Mouse (Mus musculus) bone marrow, adult 2 months (tissue): ENCODE measurements around the gene Cblb. TPM values are rescaled to one million over a fixed set of nuclear protein-coding genes. Genes with fewer than 3 reads are reported as not detected.

Experiments used
- H3K27ac ChIP-seq: fragments of 200-500 bp; 2 replicates; pipeline ENCODE4 v1.5.1; 2012; ENCODE audit warnings: low read depth, mild to moderate bottlenecking, control low read depth, inconsistent platforms, low read length; ENCODE audit not compliant: control insufficient read depth, poor library complexity, insufficient read depth
- H3K4me1 ChIP-seq: fragments of 200-500 bp; 2 replicates; pipeline ENCODE4 v1.6.1; 2011; ENCODE audit warnings: low read length; ENCODE audit not compliant: control insufficient read depth, insufficient read depth
- H3K4me3 ChIP-seq: fragments of 200-500 bp; replicated peaks from 2 replicates; pipeline ENCODE3; 2011; ENCODE audit warnings: mild to moderate bottlenecking, low read depth, low read length, control low read depth; ENCODE audit not compliant: control insufficient read depth
- CTCF ChIP-seq: fragments of 200-500 bp; IDR thresholded peaks from 2 replicates; pipeline ENCODE4 v1.5.1; 2011; ENCODE audit warnings: low read length, control low read depth; ENCODE audit not compliant: control insufficient read depth, insufficient read depth
- POLR2A ChIP-seq: fragments of 200-500 bp; IDR thresholded peaks from 2 replicates; pipeline ENCODE4 v1.6.1; 2011; ENCODE audit warnings: low read depth, mild to moderate bottlenecking, control low read depth, low read length, borderline replicate concordance; ENCODE audit not compliant: control insufficient read depth
- WGBS: fragments of 180-500 bp; shearing (Covaris S2); methylation state at CpG from one replicate; pipeline ENCODE4 v1.1.7; 2018; 5-methylcytosine and 5-hydroxymethylcytosine counted together
- polyA plus RNA-seq: library from polyadenylated mRNA; stranded (reverse); fragments of >200 nt; gene quantifications from 2 replicates; pipeline ENCODE4 v1.2.4, GENCODE M21; 2011; ENCODE audit warnings: low replicate concordance; ENCODE audit not compliant: missing spikeins, insufficient read depth, insufficient read length

The Cblb gene
- polyA plus RNA-seq, 1 experiment, result 6.5 TPM

DNA sequence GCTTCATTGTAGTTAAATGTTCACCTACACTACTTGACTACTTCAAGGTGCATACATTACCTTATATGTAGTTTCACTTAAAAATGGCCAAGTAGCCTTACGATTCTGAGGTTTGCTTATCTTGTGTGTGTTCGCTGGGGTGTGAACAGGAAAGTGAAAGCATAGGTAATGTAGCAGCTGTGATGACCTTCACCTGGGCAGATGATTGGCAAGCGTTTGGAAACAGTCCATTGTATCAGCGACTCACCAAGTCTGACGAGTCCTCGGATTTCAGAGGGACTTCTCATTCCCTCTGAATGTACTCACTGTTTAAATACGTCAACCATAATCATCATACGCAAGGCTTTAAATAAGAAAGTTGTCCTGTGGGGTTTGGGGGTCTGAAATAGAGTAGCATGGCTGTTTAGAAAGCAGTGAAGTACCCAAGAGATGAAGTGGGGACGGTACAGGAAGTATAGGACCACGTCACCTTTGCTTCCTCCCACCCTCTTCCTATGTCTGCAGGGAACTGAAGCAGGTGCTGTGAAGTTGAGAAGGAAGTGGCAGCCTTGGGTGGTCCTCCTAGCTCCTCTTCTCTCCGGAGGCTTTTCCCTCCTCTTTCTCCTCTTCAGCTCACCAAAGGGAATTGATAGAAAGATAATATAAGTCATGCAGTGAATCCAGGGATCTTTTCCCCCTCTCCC is 101.9 kb downstream of the Cblb start:
- TF ChIP-seq POLR2A (no peak), CTCF (no peak)
- Histone ChIP-seq H3K4me3 (no peak overlapping the region), H3K27ac (no peak overlapping the region), H3K4me1 (no peaks in the 10 kb centered on the region; the same call in 1 of the 2 replicates)
- WGBS, result 68% methylated on average over 11 of the region's 11 CpGs

GRCm38 (mm10) chr16:52134631-52135227 is 103.7 kb downstream of the Cblb start:
- Histone ChIP-seq H3K27ac (no peak overlapping the region), H3K4me3 (no peak overlapping the region), H3K4me1 (no peaks in the 10 kb centered on the region; the same call in 1 of the 2 replicates)
- TF ChIP-seq POLR2A (no peak), CTCF (no peak)
- WGBS, result 63% methylated on average over 11 of the region's 11 CpGs

- Histone ChIP-seq H3K4me1 (no peaks in the 10 kb centered on the region; the same call in 1 of the 2 replicates), H3K4me3 (no peak overlapping the region), H3K27ac (no peak overlapping the region)
- WGBS, result 85% methylated on average over 9 of the region's 9 CpGs
- TF ChIP-seq CTCF, result no peak
- no peak for TF ChIP-seq POLR2A
These were observed 104.8 kb downstream of the Cblb start for GRCm38 (mm10) chr16:52135689-52136390.

DNA sequence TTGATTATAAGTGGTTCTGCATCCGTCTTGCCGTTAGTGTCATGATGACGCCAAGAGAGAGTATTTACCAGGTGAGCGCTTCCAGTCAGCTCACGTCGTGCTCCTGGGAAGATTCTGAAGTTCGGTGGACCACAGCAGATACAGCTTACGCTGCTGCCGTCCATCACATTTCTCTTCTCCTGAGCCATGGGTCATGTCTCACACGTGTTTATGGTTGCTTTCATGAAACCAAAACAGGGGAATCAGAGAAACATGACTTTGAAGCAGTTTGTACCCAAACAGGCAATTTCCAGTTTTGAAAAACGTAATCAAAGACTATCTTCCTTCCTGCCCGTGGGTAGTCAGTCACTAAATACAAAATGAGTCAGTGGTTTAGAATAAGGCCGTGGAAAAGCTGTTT is 112.1 kb downstream of the Cblb start:
- no peak for TF ChIP-seq CTCF
- TF ChIP-seq POLR2A, result no peak
- Histone ChIP-seq H3K27ac (no peak overlapping the region), H3K4me1 (peaks cover 2% of the 10 kb centered on the region; the same call in 1 of the 2 replicates), H3K4me3 (no peak overlapping the region)
- WGBS, result 73% methylated on average over 13 of the region's 13 CpGs

- no peak overlapping the region for H3K27ac ChIP-seq
- WGBS, result 82% methylated on average over 3 of the region's 3 CpGs
- TF ChIP-seq POLR2A, result no peak
- no peak for TF ChIP-seq CTCF
These were observed 112.8 kb downstream of the Cblb start for GRCm38 (mm10) chr16:52143818-52144217.

GRCm38 (mm10) chr16:52144792-52145191 is 113.8 kb downstream of the Cblb start:
- Histone ChIP-seq H3K4me3 (no peak overlapping the region), H3K4me1 (peaks cover 2% of the 10 kb centered on the region; the same call in 1 of the 2 replicates), H3K27ac (no peak overlapping the region)
- 11% methylated on average over 5 of the region's 5 CpGs for WGBS
- TF ChIP-seq POLR2A (no peak), CTCF (no peak)

More at GRCm38 (mm10) chr16:52143818-52144217, 112.8 kb downstream of the Cblb start:
- H3K4me1 ChIP-seq, result peaks cover 2% of the 10 kb centered on the region; the same call in 1 of the 2 replicates
- no peak overlapping the region for H3K4me3 ChIP-seq

DNA sequence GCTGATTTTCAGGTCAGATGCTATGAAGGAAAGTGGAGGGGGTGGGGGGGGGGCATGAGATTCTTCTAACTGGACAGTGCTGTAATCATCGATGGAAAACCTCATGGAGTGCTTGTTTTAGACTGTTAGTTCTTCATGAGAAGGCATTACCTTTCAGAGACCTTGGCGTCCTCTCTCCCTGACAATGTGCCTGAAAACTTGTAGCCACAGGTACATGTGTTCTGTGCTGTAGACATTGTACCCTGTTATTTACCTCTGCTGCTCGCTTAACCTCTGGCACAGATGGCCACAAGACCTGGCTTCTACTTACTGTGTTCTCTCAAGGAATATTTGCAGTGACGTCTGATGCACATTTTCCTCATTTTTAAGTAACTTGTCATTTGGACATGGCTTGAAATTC is 114.5 kb downstream of the Cblb start:
- Histone ChIP-seq H3K4me3 (no peak overlapping the region), H3K4me1 (peaks cover 2% of the 10 kb centered on the region; the same call in 1 of the 2 replicates), H3K27ac (no peak overlapping the region)
- no peak for TF ChIP-seq POLR2A
- no peak for TF ChIP-seq CTCF
- 82% methylated on average over 4 of the region's 4 CpGs for WGBS

GRCm38 (mm10) chr16:52146976-52147696 is 116.1 kb downstream of the Cblb start:
- Histone ChIP-seq H3K27ac (no peak overlapping the region), H3K4me3 (no peak overlapping the region), H3K4me1 (peaks cover 2% of the 10 kb centered on the region; the same call in 1 of the 2 replicates)
- WGBS, result 76% methylated on average over 11 of the region's 11 CpGs
- TF ChIP-seq POLR2A (no peak), CTCF (no peak)
